9 mouse cellular contexts compared by ENCODE assay signal in genomic region chr1:74437702-74438427, GRCm38 (mm10). TPM values are rescaled to one million over a fixed set of nuclear protein-coding genes. Genes with fewer than 3 reads are reported as not detected.
DNase-seq lines count a peak whose midpoint lies in the region; TF ChIP-seq lines count a peak whose summit lies in the region.
"Had no signal": no experiment of that assay in that cellular context is flagged by ENCODE, and none has a peak within 500 bp of the region (broad histone marks: within the 10 kb centered on the region; RNA-seq: fewer than 3 reads in every experiment).

No protein-coding gene starts in this region.

- WGBS in lung, adult 2 months = 63% methylated on average over 8 of the region's 8 CpGs
- 85% methylated on average over 8 of the region's 8 CpGs for WGBS in limb, embryonic 10.5 days

- no peak overlapping the region for H3K9ac ChIP-seq in MEL (ENCODE audit: control insufficient read depth, low read depth, low read length, poor library complexity, severe bottlenecking)

- TF ChIP-seq EP300 in MEL (IDR thresholded peaks at IDR 0.05; ENCODE audit: low read depth in 1 of 2, low read length in 2 of 2) = no peak

- peaks cover 3 to 32% of the 10 kb centered on the region in 2 experiments; a peak in 3 of 4 replicates for H3K4me1 ChIP-seq in MEL (ENCODE audit: control insufficient read depth in 1 of 2, insufficient read depth in 2 of 2, low read length in 2 of 2)
- no peaks in the 10 kb centered on the region for H3K4me1 ChIP-seq in lung, adult 2 months (ENCODE audit: control insufficient read depth, insufficient read depth, low read length)
- no peaks in the 10 kb centered on the region for H3K4me1 ChIP-seq in limb, embryonic 10.5 days

- no peak overlapping the region for H3K27ac ChIP-seq in MEL (ENCODE audit: control insufficient read depth, low read depth, low read length)
- no peak overlapping the region for H3K27ac ChIP-seq in limb, embryonic 10.5 days

- H3K9me3 ChIP-seq in MEL (replicated peaks; ENCODE audit: insufficient read depth, low read length) = no peaks in the 10 kb centered on the region
- no peaks in the 10 kb centered on the region for H3K9me3 ChIP-seq in limb, embryonic 10.5 days (replicated peaks)

- no peaks in the 10 kb centered on the region for H3K27me3 ChIP-seq in MEL (ENCODE audit: control insufficient read depth in 1 of 2, insufficient read depth in 2 of 2, low read length in 2 of 2)
- H3K27me3 ChIP-seq in limb, embryonic 10.5 days (ENCODE audit: low read depth, poor library complexity, severe bottlenecking) = no peaks in the 10 kb centered on the region

- no peak overlapping the region for H3K4me3 ChIP-seq in MEL (ENCODE audit: control insufficient read depth in 1 of 2, insufficient read depth in 1 of 2, low read depth in 2 of 2, low read length in 2 of 2)
- H3K4me3 ChIP-seq in lung, adult 2 months (replicated peaks; ENCODE audit: extremely low read depth, low read depth, low read length) = no peak overlapping the region
- H3K4me3 ChIP-seq in limb, embryonic 10.5 days = no peak overlapping the region

- no peak for TF ChIP-seq POLR2A in MEL (IDR thresholded peaks at IDR 0.05; ENCODE audit: control insufficient read depth in 1 of 2, insufficient read depth in 1 of 2, low read depth in 1 of 2, low read length in 2 of 2, poor library complexity in 1 of 2)
- TF ChIP-seq POLR2A in lung, adult 2 months (IDR thresholded peaks at IDR 0.05; ENCODE audit: borderline replicate concordance, extremely low read depth, low read depth, low read length) = no peak

- peaks cover 11 to 39% of the 10 kb centered on the region in 2 experiments for H3K36me3 ChIP-seq in MEL (ENCODE audit: control insufficient read depth in 1 of 2, insufficient read depth in 2 of 2, low read length in 2 of 2)
- peaks cover 97% of the 10 kb centered on the region for H3K36me3 ChIP-seq in limb, embryonic 10.5 days

- DNase-seq in layer of hippocampus, adult 18-20 months (ENCODE audit: low spot score in 2 of 2) = peak; percentile 59 to 84
- no peak for DNase-seq in layer of hippocampus, postnatal 25 days (ENCODE audit: extremely low spot score in 1 of 2, low spot score in 1 of 2)
- peak; percentile 76 for DNase-seq in MEL (ENCODE audit: low read depth, low spot score)
- peak; percentile 56 to 74 for DNase-seq in heart, adult 18-20 months
- peak; percentile 40 for DNase-seq in lung, adult 2 months
- DNase-seq in thymus, postnatal 0 days (ENCODE audit: low spot score) = no peak
- no peak for DNase-seq in limb, embryonic 10.5 days (ENCODE audit: low spot score)
- DNase-seq in testis, postnatal 14 days (ENCODE audit: low spot score) = no peak

- TF ChIP-seq CTCF in MEL (IDR thresholded peaks at IDR 0.05 in 2 of 3, conservative IDR thresholded peaks at IDR 0.05 in 1 of 3; ENCODE audit: control insufficient read depth in 1 of 3, insufficient read depth in 1 of 3, low read depth in 2 of 3, low read length in 3 of 3, poor library complexity in 1 of 3, severe bottlenecking in 1 of 3) = no peak
- TF ChIP-seq CTCF in lung, adult 2 months (IDR thresholded peaks at IDR 0.05; ENCODE audit: insufficient read depth, low read length) = no peak

- no peaks in the 10 kb centered on the region for H3K79me2 ChIP-seq in MEL (ENCODE audit: control insufficient read depth, insufficient read depth, low read length, poor library complexity)

- no peak for TF ChIP-seq RAD21 in MEL (IDR thresholded peaks at IDR 0.05; ENCODE audit: low read depth, low read length)

TF ChIP-seq in MEL, 35 proteins besides CTCF, POLR2A, EP300 and RAD21:
- peak; percentile 41 to 45; a peak in 2 of 4 replicates for TF ChIP-seq USF2 (IDR thresholded peaks at IDR 0.05; ENCODE audit: borderline replicate concordance in 1 of 2, insufficient read depth in 1 of 2, low read depth in 1 of 2, low read length in 2 of 2)
- TF ChIP-seq MAX (IDR thresholded peaks at IDR 0.05; ENCODE audit: low read length) = peak; percentile 80
- no peak for TF ChIP-seq MYC (IDR thresholded peaks at IDR 0.05; ENCODE audit: low read depth, low read length)
- no peak for TF ChIP-seq CHD2 (IDR thresholded peaks at IDR 0.05; ENCODE audit: low read length)
- TF ChIP-seq USF1 (IDR thresholded peaks at IDR 0.05; ENCODE audit: low read depth, low read length) = peak; percentile 89
- no peak for TF ChIP-seq GABPA (IDR thresholded peaks at IDR 0.05; ENCODE audit: low read depth, low read length)

RNA-seq across cellular contexts. Expression of gene Vil1, which starts 28.7 kb away (rescaled TPM):
- total RNA-seq in layer of hippocampus, adult 18-20 months (2021) = under 1 TPM; 0.32 to 0.36 TPM
- total RNA-seq in layer of hippocampus, postnatal 25 days (2021) = 1 to 10 TPM in 1 of 2 experiments, under 1 TPM in 1; 0.52 to 1.1 TPM
- total RNA-seq in MEL (2012; rRNA removed) = 0.03 and 0.04 TPM in 2 replicates
- polyA plus RNA-seq in MEL (2012; ENCODE audit: insufficient read depth in 1 of 2, insufficient read length in 2 of 2, low read depth in 1 of 2, low replicate concordance in 2 of 2, missing spikeins in 1 of 2) = under 1 TPM in 1 of 2 experiments, not detected in 1; 0.04 TPM
- 1 to 10 TPM; 1.2 to 1.5 TPM for total RNA-seq in heart, adult 18-20 months (2021)
- polyA plus RNA-seq in lung, adult 2 months (2012; rRNA removed) = 0.31 and 1.1 TPM in 2 replicates
- polyA plus RNA-seq in thymus, postnatal 0 days (2015; fragmentation: Nextera tagmentation; extraction: Ambion mirVana) = 0.29 and 0.30 TPM in 2 replicates
- polyA plus RNA-seq in limb, embryonic 10.5 days (2016; fragmentation: Nextera tagmentation; extraction: Ambion mirVana) = 0.23 and 0.31 TPM in 2 replicates
- total RNA-seq: neutrophil, adult 5-6 weeks had no signal

RNA-seq across cellular contexts. Expression of gene Ctdsp1, which starts 46.6 kb away (rescaled TPM):
- 10 to 100 TPM; 28.9 to 29.1 TPM for total RNA-seq in layer of hippocampus, adult 18-20 months (2021)
- 10 to 100 TPM; 32.2 to 34.1 TPM for total RNA-seq in layer of hippocampus, postnatal 25 days (2021)
- total RNA-seq in MEL (2012; rRNA removed) = 18.0 TPM in 2 replicates
- polyA plus RNA-seq in MEL (2012; ENCODE audit: insufficient read depth in 1 of 2, insufficient read length in 2 of 2, low read depth in 1 of 2, low replicate concordance in 2 of 2, missing spikeins in 1 of 2) = 10 to 100 TPM in 1 of 2 experiments, not detected in 1; 69.8 TPM
- 100 to 1,000 TPM; 107 to 116 TPM for total RNA-seq in heart, adult 18-20 months (2021)
- 197 and 200 TPM in 2 replicates for polyA plus RNA-seq in lung, adult 2 months (2012; rRNA removed)
- 55.5 and 56.1 TPM in 2 replicates for polyA plus RNA-seq in thymus, postnatal 0 days (2015; fragmentation: Nextera tagmentation; extraction: Ambion mirVana)
- polyA plus RNA-seq in limb, embryonic 10.5 days (2016; fragmentation: Nextera tagmentation; extraction: Ambion mirVana) = 50.5 and 61.4 TPM in 2 replicates

Comparison
In these comparisons a context has a peak if more than half of its experiments do, and no peak if none do; other contexts are left out.
1. DNase-seq: peak in layer of hippocampus, adult 18-20 months (2 of 2), MEL (single experiment), heart, adult 18-20 months (2 of 2) and lung, adult 2 months (single experiment); none in layer of hippocampus, postnatal 25 days (0 of 2), thymus, postnatal 0 days (single experiment), limb, embryonic 10.5 days (single experiment) and testis, postnatal 14 days (single experiment).